Mouse (Mus musculus) cerebellum, postnatal 25 days (tissue): ENCODE measurements around the gene Kcnn4.
"Not testable (repeated sequence)": the region's sequence is repeated elsewhere in the genome, so short reads cannot be mapped to it uniquely, and the experiment has no call there.

Experiments used
- DNase-seq, 2 experiments: peaks; one replicate each; pipeline ENCODE4 v3.0.0; 2021; ENCODE audit warnings: mixed read lengths in 2 of 2

The Kcnn4 gene

DNA sequence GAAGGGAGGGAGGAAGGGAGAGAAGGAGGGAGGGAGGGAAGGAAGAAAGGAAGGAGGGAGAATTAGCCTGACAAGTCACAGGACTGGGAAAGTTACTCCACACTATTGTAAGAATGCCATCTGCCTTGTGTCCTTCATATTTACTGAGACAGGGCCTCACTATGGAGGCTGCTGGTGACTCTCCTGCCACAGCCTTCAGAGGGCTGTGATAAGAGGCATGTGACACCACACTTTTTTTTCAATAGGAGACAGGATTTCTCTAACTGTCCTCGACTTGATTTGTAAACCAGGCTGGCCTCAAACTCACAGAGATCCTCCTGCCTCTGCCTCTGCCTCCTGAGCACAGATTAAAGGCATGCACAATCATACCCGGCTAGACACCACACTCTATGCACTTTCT lies 21.6 kb downstream of the Kcnn4 start:
- DNase-seq: no peak

DNA sequence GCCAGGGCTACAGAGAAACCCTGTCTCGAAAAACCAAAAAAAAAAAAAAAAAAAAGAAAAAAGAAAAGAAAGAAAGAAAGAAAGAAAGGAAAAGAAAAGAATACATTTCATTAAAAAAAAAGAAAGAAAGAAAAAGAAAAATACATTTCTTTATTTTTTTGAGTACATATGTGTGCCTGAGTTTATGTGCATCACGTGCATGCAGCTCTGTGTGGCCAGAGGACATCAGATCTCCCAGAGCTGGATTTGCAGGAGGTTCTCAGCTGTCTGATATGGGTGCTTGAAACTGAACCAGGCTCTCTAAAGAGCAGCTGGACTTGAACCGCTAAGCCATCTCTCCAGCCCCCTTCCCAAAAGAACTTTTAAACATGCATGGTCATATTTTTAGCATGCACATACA lies 24.0 kb downstream of the Kcnn4 start:
- DNase-seq: no peak

DNA sequence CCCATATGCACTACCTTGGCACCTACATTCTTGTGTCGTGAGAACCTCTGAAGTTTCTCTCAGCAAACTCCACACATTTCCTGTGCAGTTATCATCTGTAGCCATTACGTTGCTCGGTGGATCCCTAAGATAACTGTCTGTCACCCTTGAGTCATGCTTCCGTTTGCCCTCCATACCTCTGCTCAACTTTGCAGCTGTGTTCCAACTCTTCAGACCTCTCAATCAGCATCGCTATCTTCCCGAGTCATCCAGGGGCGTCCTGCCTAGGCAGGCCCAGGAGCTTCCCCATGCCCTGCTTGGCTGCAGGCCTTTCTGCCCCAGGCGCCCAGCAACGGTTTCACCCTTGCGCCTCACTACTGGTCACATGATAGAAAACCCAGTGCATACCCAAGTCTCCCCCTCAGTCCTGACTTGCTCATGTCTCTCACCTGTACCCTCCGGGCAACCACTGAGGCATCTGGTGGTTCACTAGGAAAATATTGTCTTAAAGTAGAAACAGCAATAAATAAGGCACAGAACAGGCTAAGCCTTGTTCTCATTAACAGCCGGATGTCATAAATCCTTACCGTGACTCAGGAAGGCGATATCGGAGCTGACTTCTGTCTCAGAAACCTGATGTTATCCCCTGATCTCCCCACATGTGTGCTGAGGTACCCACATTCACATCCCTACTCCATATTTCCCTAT lies 24.6 kb downstream of the Kcnn4 start:
- DNase-seq: no peak

DNA sequence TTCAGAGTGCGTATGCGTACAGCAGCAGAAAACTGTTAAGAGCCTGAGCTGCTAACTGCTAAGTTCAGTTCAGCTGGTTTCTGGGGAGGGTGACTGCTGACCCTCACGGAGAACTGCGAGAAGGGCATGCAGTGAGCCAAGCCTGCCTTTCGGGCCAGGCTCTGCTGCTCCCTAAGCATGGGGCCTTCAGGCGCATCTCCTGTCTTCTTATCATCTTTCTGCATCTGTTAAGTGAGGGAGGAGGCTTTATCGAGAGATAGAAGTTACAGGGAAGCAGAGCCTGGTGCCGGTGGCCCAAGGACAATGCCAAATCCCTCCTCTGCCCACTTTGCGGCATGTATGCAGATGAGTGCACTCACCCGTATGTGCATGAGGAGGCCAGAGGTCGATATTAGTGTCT lies 26.8 kb downstream of the Kcnn4 start:
- DNase-seq: no peak

DNA sequence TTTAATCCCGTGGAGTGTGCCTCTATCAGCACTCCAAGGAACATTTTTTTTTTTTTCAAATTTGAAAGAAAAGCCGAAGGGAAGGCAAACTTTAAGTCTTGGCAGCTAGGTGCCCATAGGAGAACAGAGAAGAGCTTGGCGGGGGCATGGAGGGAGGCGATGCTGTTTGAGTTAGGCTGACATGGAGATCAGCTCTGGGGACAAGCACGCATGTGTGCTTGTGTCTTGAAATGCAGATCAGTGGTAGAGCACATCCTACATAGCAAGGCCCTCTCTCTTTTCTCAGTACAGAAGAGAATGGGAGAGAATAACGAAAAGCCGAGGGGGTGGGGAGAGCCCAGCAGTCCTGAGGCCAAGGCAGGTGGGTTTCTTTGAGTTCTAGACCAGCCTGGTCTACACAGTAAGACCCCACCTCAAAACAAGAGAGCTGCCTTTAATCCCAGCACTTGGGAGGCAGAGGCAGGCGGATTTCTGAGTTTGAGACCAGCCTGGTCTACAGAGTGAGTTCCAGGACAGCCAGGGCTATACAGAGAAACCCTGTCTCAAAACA lies 28.4 kb downstream of the Kcnn4 start:
- DNase-seq: no peak

DNA sequence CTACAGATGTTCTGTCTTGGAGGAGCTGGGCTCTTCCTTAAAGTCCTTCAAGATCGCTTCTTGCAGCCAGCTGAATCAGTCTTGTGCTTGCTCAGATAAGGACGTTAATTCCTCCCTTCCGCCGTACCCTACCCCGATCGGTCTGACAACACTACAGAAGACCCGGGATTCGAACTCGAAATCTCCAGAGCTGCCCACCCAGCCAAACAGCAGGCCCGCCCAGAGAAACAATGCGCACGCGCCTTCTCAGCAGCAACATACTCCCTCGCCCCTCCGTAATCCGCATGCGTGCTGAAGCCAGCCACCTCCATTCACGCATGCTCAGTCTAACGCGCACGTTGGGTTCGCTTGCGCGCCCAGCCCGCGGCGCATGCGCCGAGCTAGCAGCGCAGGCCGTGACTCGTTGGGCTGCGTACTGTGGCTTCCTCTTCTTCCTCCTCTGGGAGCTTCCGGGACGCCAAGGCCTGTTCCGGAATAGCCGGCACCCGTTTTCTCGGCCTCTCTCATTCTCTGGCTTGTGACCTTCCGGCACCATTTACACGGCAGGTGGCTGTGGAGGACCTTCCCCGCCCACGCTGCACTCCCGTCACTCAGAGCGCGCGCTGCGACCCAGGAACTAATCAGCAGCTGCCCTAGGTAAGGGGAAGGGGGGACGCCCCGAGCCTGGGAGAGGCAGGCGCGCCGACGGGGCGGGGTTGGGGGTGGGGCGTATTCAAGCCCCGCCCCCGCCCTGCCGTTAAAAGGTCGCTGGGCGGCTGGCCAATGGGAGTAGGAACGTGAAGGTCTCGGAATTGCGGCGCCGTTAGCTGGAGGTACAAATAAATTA lies 29.4 kb downstream of the Kcnn4 start, which contains the start of gene Smg9:
TSS of gene Smg9 (plus strand) at position 364 of the 826 bp plus-strand sequence.
- DNase-seq: peak; percentile 96 to 98

DNA sequence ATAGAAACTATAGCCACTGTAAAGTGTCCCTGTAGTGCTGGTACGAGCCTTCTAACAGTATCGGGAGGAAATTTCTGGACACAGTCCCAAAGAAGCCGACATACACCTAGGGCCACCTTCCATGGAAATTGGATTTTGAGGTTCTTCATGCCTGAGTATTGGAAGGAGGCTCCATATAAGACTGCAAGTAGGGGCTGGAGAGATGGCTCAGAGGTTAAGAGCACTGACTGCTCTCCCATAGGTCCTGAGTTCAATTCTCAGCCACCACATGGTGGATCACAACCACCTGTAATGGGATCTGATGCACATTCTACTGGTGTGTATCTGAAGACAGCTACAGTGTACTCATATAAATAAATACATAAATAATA lies 30.0 kb downstream of the Kcnn4 start:
- DNase-seq: no peak

DNA sequence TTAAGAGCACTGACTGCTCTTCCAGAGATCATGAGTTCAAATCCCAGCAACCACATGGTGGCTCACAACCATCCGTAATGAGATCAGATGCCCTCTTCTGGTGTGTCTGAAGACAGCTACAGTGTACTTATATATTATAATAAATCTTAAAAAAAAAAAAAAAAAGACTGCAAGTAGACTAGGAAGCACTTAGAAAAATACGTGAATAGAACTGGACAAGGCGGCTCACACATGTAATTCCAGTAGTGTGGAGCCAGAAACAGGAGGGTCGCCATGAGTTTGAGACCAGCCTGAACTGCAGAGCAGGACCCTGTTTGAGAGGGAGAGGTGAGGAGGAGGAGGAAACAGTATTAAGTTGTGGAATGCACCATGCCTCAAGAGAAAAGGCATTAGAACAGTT lies 30.4 kb downstream of the Kcnn4 start:
- DNase-seq: not testable (repeated sequence)

DNA sequence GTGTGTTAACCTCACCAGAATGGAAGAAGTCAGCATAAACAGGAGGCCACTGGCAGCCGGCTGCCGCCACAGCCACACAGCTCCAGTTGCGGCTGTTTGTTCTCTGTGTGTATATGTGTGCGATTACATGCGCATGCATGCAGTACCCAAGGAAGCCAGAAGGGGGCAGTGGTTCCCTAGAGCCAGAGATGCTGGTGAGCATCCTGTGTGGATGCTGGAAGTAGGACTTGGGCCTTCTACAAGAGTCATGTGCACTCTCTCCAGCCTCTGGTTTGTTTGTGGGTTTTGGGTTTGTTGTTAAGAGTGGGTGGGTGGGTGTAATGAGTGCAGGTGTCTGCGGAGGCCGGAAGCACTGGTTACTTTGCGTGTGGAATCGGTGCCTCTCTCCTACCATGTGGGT lies 32.8 kb downstream of the Kcnn4 start:
- no peak for DNase-seq

DNA sequence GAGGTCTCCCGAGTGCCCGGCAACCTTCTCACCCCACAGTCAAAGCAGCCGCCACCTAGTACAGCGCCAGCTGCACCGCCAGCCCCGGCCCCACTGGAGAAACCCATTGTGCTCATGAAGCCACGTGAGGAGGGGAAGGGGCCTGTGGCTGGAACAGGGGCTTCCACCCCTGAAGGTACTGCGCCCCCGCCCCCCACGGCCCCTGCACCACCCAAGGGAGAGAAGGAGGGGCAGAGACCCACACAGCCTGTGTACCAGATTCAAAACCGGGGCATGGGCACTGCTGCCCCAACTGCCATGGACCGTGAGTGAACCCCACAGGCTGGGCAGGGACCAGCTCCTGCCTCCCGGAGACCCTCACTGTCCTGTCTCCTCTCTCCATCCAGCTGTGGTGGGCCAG lies 35.6 kb downstream of the Kcnn4 start:
- DNase-seq: no peak

DNA sequence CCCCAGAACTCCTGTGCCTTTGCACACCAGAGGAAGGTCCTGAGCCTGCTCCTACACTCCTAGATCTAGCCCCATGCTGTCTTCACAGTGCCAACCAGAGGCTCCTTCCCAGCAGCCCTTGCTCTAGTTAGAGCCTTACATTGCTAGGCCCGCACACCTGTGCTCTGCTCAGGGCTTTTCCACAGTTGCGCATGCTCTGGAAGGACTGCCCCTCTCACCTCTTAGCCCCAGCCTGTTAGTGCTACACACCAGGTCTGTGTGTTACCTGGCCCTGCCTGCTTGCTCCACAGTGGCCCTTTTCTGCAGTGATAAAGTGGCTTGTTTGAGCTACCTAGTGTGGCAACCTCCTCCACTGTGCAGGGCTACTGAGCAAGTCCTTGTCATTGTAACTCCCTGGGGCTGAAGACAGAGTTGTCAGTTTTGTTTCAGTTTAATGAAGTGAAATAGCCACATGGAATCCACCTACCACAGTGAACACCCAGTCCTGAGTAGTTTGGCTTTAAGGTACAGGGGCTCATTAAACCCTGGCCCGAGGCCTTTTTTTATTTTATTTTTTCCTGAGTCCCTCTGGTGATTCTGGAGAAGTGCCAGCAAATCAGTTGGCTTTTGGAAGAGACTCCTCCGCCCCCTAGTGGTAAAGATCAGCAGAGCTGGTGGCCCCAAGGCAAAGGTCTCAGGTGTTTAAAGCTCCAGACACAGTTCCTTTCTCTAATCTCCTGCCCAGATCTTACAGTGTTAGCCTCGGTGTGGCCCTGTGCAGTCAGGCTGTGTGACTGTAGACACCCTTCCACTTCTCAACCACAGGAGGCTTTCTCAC lies 36.7 kb downstream of the Kcnn4 start:
- peak; percentile 86 to 88 for DNase-seq

DNA sequence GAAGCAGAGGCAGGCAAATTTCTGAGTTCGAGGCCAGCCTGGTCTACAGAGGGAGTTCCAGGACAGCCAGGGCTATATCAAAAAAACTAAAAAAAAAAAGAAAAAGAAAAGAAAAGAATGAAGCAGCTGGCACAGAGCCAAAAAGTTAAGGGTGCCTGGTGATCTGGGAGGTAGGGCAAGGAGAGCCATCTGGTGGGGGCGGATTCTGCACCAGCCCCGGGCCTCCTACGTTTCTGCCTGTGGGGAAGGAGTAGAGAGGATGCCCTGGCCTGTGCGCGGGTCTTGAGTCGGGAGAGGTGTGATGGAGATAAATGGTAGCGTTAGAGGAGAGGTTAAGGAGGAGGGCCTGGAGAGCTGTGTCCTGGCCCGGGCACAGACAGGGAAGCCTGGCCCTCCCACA lies 38.1 kb downstream of the Kcnn4 start:
- peak in 1 of 2 experiments; percentile 34 for DNase-seq

DNA sequence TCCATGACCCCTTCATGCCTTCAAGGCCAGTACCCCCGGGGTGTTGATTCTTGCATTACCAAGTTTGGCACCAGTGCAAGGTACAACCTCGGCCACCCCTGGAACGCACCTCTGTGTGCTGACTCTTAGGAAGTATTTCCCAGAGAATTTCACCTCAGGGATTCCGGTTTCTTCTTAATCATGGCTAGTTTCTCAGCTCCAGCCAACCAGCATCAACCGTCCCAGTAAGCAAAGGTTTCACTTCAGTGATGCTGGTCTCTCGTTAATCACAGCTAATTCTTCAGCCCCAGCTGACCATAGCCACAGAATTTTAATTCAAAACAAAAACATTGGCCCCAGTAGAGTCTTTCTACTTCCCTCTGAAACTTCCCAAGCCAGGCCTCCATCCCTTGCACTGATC lies 40.1 kb downstream of the Kcnn4 start:
- DNase-seq: no peak

DNA sequence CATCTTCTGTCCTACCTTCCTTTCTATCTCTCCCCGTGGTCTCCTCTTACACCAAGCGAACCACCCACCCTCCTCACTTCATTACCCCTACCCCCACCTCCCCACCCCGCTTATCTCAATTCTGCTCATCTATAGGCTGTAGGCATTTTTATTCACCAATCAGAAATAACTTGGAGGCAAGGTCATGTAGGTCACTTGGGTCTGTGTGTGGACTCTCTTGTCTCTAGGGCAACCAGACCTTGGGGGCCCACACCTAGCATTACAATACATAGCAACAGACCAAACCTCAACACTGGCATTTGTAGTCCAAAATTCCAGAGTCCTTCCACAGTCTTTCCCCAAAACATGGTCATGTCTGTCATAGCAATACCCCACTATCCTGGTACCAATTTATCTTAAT lies 40.8 kb downstream of the Kcnn4 start:
- no peak for DNase-seq

DNA sequence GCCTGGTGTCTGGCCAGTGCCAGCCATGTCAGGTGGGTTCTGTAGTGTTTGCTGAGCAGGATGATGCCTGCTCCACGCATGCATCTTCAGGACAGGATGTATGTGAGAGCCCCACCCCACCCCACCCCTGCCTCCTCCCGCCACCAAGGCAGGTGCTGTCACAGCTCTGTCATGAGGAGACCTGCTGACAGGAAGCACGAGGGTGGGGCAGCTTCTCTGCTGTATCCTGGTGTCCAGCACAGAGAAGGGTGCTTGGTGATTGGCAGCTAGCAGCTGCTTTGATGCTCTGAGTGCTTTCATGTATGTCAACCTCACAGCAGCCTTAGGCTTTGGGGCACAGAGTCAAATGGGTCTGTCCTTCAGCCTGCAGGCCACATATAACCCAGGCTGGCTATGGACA lies 43.6 kb downstream of the Kcnn4 start:
- no peak for DNase-seq

DNA sequence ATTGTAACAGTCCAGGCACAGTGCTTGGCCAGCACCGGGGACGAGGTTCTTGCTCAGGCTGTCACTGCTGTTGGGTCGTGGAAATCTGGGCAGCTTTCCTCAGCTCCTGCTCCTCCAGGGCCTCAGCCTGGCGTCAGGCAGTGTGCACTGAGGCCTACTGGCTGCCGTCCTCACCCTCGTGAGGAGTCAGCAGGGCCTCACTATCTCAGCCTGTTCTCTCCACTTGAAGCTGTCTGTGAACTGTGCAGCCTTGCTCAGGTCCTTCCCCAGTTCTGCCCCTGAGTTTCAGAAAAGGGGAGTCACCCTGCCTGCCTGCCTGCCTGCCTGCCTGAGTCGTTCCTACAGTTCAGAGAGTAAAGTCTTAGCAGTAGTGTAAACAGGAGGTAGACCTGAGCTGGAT lies 45.2 kb downstream of the Kcnn4 start:
- no peak for DNase-seq

DNA sequence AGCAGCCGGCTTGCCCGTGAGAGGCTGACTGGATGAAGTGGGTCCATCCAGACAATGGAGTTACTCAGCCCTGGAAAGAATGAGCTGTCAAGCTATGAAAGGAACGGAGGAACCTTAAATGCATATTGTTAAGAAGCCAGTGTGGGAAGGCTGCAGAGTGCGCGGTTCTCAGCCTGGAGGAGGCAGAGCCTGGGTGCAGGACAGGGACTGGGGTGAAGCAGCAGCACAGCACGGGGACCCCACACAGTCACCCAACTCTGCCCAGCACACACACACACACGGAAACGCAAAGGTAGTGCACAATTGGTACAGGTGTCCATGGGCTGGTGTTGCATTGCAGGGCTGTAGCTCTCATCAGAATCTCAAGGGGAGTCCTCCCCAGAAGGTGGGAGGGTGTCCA lies 49.5 kb downstream of the Kcnn4 start:
- DNase-seq: no peak

DNA sequence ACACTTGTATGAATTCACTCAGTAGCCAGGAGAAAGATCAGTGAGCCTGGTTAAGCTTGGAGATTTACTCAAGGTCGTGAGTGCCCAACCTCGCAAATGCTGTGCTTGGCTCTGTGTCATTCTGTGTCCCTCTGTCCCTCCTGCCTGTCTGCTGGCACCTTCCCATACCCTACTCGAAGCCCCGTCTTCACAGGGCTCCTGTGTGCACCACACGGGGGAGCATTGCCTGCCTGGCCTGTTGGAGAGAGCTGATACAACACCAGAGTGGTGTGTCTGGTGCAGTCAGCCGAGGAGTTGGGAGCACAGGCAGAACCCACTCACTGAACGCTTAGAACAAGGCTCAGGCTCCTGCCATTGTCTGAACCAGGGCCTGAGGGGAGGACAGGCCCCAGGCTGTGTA lies 51.6 kb downstream of the Kcnn4 start:
- peak; percentile 51 to 59 for DNase-seq

DNA sequence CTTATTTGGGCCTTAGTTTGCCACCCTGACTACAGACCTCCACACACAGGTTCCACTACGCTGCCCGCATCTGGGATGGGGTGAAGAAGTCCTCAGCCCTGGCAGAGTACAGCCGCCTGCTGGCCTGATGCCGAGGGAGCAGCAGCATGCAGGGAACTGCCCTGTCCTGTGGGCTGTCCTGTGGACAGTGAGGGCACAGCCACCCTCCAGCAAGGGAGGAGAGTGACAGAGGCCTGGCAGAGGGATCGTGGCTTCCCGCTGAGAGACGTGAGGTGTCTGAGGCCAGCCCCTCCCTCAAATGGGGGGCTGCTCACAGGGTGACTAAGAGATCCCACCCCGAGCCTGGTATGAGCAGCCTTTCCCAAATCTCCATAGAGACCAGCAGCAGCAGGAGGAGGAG lies 52.2 kb downstream of the Kcnn4 start:
- DNase-seq: peak; percentile 63 to 75

DNA sequence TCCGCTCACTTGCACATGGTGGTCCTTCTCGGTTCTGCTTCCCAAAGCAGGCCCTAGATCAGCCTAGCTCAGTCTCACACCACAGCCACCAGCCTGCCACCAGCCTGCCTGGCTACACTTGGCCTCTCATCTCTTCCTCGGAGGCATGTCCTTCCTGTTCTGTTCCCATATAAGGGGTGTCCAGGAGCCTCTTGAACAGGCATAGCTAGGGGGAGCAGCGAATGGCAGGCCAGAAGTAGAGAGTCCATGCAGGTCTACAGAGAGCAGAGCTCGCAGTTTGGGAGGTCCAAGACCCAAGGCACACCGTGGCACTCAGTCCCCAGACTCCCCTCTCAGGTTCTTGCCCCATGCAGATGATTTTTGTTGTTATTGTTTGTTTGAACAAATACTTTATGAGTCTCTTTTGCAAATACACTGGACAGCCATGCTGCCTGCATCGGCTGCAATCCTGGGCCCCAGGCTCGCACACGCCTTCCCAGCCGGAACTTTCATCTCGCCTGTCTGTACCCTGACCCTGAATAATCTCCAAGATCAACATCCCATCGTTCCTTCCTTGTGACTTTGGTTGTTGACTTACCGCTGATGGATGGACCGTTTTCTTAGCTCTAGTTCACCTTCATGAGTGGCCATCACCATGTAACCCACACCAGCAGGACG lies 53.2 kb downstream of the Kcnn4 start:
- peak in 1 of 2 experiments; percentile 29 for DNase-seq

DNA sequence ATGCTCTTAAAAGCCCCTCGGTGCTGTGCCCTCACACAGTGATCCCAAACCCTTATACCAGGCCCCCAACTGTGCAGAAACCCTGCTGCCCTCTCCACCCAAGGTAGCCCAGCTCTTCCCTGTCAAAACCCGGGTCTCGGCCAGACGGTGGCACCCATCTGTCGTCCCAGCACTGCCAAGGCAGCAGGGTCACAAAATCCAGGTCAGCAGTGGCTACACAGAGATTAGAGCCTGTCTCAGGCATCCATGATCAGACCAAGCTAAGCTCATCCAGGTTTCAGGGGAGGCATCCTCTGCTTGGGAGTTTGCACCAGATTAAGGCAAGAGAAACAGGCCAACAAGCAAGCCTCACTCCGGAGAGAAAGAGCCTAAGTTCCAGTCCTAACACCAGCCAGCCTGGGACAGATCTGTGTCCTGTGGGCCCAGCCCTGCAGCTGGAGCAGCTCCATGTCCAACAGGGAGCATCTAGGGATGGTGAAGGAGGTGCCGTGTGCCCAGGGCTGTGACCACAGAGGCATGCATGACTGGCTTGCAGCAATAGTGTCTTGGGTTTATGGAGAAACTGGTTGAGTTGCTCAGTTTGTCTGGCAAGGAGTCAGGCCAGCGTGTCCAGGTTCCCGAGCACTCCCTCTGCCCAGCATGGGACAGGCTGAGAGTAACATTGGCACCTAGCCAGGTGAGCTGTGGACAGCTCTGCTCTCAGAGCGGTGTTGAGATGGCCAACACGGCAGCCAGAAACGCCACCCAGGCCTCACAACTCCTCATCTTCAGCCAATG lies 54.1 kb downstream of the Kcnn4 start:
- peak; percentile 82 to 85 for DNase-seq

DNA sequence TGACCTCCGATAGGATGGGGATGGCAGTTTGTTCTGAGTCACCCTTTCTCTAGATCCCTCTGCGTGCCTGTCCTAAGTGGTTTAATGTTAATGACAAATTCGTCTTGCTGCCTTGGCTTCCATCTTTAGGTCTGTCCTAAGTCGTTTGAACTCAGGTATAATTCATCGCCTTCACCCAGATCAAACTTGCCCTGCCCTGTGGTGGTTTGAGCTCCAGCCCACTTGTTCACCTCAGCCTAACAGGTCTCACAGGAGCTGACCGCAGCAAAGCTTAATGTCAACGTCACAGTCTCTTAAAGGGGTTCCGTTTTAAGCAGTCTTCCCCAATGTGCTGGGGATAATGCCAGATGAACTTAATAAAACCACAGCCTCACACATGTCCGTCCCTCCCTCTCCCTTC lies 55.9 kb downstream of the Kcnn4 start:
- peak in 1 of 2 experiments; percentile 11 for DNase-seq
